ENCODE assay signal across 21 mouse cellular contexts in genomic region chr10:115391076-115391475, GRCm38 (mm10).
"Had no signal": no experiment of that assay in that cellular context is flagged by ENCODE, and none has a peak within 500 bp of the region (broad histone marks: within the 10 kb centered on the region; RNA-seq: fewer than 3 reads in every experiment).

No protein-coding gene starts in this region.

- H3K4me3 ChIP-seq: liver, embryonic 12.5 days; lung, embryonic 15.5 days; midbrain, embryonic 12.5 days; neural tube, embryonic 13.5 days; neural tube, embryonic 15.5 days had no signal

- H3K9me3 ChIP-seq: liver, embryonic 12.5 days; lung, embryonic 15.5 days; midbrain, embryonic 12.5 days; neural tube, embryonic 13.5 days; neural tube, embryonic 15.5 days had no signal

- H3K27me3 ChIP-seq: liver, embryonic 12.5 days; lung, embryonic 15.5 days; midbrain, embryonic 12.5 days; neural tube, embryonic 13.5 days; neural tube, embryonic 15.5 days had no signal

- H3K9ac ChIP-seq: liver, embryonic 12.5 days; liver, embryonic 14.5 days; liver, postnatal 0 days; lung, embryonic 15.5 days; midbrain, embryonic 12.5 days; neural tube, embryonic 13.5 days; neural tube, embryonic 15.5 days had no signal

- H3K4me2 ChIP-seq: liver, embryonic 12.5 days; lung, embryonic 15.5 days; midbrain, embryonic 12.5 days; neural tube, embryonic 13.5 days; neural tube, embryonic 15.5 days had no signal

- H3K27ac ChIP-seq: liver, embryonic 12.5 days; liver, embryonic 14.5 days; lung, embryonic 15.5 days; macrophage; midbrain, embryonic 12.5 days; neural tube, embryonic 13.5 days; neural tube, embryonic 15.5 days had no signal

- ATAC-seq: liver, embryonic 12.5 days; liver, postnatal 0 days; lung, postnatal 0 days had no signal

- DNase-seq: liver, postnatal 0 days; lung, adult 2 months; lung, postnatal 14 days; lung, postnatal 36 days; midbrain, embryonic 14.5 days; retina, postnatal 1 day; right cerebral cortex, adult 18-20 months; right cerebral cortex, postnatal 25 days; right cerebral cortex, postnatal 4 days; spleen, adult 18-20 months; thymus, adult 18-20 months; thymus, postnatal 14 days; thymus, postnatal 4 days had no signal
